Mouse (Mus musculus): ENCODE measurements around the gene Kcnj1.

DNA sequence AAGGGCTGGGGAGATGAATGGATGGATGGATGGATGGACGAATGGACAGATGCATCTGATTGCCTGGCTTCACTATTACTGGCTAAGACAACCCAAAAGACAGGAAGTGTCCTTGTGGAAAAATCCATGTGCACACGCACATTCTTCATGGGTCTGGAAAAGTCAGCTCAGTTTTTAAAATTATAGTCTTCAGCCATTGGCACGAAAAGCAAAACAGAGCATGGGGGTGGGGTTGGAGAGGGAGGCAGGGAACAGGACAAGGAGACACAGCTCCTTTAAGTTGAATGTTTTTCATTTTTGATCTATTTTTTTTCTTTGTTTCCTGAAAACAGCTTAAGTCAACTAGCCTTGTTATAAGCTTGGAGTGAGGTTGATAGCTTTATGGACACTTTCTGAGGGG is 58.8 kb downstream of the Kcnj1 start:
- TF ChIP-seq CTCF (IDR thresholded peaks at IDR 0.05; ENCODE audit: low read depth) (no peak), EP300 (optimal IDR thresholded peaks at IDR 0.05) (no peak)

All from stomach, postnatal 0 days (tissue).